Mouse (Mus musculus) G1E (cell line): ENCODE measurements around the gene Foxk2. TPM values are rescaled to one million over a fixed set of nuclear protein-coding genes. Genes with fewer than 3 reads are reported as not detected.

Experiments used
- ATAC-seq: 2 replicates; pipeline ENCODE4 v1.8.0; 2016; ENCODE audit warnings: mild to moderate bottlenecking; ENCODE audit not compliant: insufficient number of reproducible peaks, poor library complexity, low FRiP score, severe bottlenecking; ENCODE audit errors: extremely low read depth
- DNase-seq: peaks from one replicate; pipeline ENCODE4 v3.0.0; 2012; ENCODE audit warnings: low spot score
- H3K27me3 ChIP-seq: 2 replicates; pipeline ENCODE4 v1.6.1; 2012; ENCODE audit warnings: mild to moderate bottlenecking, low read length, inconsistent platforms; ENCODE audit not compliant: insufficient read depth
- H3K36me3 ChIP-seq: replicated peaks from 2 replicates; pipeline ENCODE3; 2012; ENCODE audit warnings: mild to moderate bottlenecking, inconsistent platforms
- H3K4me1 ChIP-seq: 2 replicates; pipeline ENCODE4 v1.6.1; 2012; ENCODE audit warnings: low read depth, low read length, inconsistent platforms, mixed read lengths; ENCODE audit not compliant: insufficient read depth
- H3K4me3 ChIP-seq: 2 replicates; pipeline ENCODE4 v1.5.1; 2012; ENCODE audit warnings: low read depth, mild to moderate bottlenecking, inconsistent platforms, low read length, moderate library complexity, mixed read lengths
- H3K9me3 ChIP-seq: replicated peaks from 2 replicates; pipeline ENCODE4 v1.6.1; 2012; ENCODE audit warnings: inconsistent platforms
- CTCF ChIP-seq: IDR thresholded peaks from 2 replicates; pipeline ENCODE4 v1.5.1; 2012; ENCODE audit warnings: low read depth, low read length, inconsistent platforms, mixed read lengths
- GATA1 ChIP-seq: IDR thresholded peaks from 2 replicates; pipeline ENCODE4 v1.6.1; 2012; ENCODE audit warnings: borderline replicate concordance, low read length, inconsistent platforms, mixed read lengths
- GATA2 ChIP-seq: IDR thresholded peaks from 2 replicates; pipeline ENCODE4 v1.6.1; 2012; ENCODE audit warnings: low read depth, low read length, inconsistent platforms, borderline replicate concordance
- POLR2AphosphoS5 ChIP-seq: IDR thresholded peaks from 2 replicates; pipeline ENCODE4 v1.6.1; 2012; ENCODE audit warnings: low read depth, low read length, inconsistent platforms; ENCODE audit not compliant: insufficient replicate concordance
- TAL1 ChIP-seq: conservative IDR thresholded peaks from 2 replicates; pipeline ENCODE4 v1.6.1; 2012; ENCODE audit warnings: low read depth, low read length, inconsistent platforms, mixed read lengths
- polyA plus RNA-seq: library from polyadenylated mRNA; stranded (reverse); fragments of >175 nt; gene quantifications from 2 replicates; pipeline ENCODE4 v1.2.3, GENCODE M21; 2012
- total RNA-seq, 2 experiments: library from RNA; stranded (forward) in 1 of 2; stranded (reverse) in 1 of 2; fragments of 200-1000 nt in 1 of 2; fragments of >200 nt in 1 of 2; fragmentation: Nextera tagmentation in 1 of 2; gene quantifications; 2 replicates each; pipeline ENCODE4 v1.2.3; 2014 to 2017

Gene Foxk2
- total and polyA plus RNA-seq, 3 experiments = 25.3 to 46.4 (median 37.8) TPM

DNA sequence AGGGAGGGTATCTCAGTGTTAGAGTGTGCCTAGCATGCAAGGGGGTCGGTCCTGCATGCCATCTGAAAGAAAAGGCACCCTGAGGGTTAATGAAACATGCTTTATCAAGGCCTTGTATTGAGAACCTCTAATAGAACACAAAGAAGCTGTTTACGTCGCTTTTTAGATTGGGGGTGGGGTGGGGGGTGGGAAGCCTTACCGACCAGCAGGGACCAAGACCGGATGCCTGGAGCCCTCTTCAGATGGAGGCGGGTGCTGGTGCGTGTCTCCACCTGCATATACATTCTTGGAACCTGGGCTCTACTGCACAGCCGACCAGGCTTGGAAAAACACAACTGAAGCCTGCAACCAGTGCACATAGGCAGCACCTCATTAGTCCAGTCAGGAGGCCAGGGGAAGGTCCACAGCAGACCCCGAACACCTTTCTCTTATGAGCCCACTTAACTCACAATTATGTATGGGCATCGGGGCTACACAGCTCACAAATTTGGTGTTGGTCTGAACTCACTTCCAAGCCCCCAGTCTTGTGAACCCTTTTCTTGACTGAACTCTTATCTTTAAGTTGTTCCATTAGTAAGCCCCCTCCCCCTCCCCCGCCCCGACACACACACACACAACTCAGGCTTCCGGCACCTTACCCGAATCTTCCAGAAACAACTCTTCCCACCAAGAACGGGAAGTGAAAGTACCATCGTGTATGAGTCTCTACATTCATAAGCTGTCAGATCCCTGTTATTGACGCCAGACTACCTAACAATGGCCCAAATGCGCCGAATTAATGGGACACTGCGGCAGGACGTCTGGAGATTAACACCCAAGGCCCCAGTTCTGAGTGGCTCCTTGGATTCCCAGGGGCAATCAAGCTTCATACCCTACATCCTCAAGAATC lies 31.4 kb upstream of the Foxk2 start:
- Histone ChIP-seq H3K9me3 (no peaks in the 10 kb centered on the region), H3K4me3 (peak overlapping the region; percentile 81), H3K4me1 (peaks cover 47% of the 10 kb centered on the region), H3K27me3 (no peaks in the 10 kb centered on the region), H3K36me3 (peaks cover 47% of the 10 kb centered on the region)
- TF ChIP-seq GATA2 (no peak), POLR2AphosphoS5 (no peak), CTCF (no peak), TAL1 (no peak), GATA1 (no peak)
- DNase-seq = no peak
- no peak for ATAC-seq

DNA sequence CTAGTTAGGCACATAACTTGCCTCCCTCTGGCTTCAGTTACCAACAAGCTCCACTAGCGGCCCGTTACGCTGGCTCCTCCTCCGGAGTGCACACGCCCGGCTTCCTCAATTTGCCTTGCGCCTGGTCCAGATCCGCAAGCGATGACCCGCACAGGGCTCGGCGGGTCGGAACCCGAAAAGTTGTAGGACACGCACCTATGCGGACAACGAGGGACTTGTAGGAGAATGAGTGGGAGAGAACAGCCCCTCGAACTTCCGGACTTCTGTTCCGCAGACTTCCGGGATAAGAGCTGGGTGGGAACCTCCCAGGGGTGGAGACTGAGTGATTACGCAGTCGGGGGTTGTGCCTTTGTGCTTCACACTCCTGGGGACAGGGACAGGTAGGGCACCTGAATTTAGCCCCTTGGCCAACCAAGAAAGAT lies 30.8 kb upstream of the Foxk2 start, which contains the start of gene Cybc1:
Cybc1 (minus strand) TSS at position 305 of the 422 bp plus-strand sequence.
- H3K9me3 ChIP-seq = no peaks in the 10 kb centered on the region
- H3K27me3 ChIP-seq = no peaks in the 10 kb centered on the region
- peaks cover 47% of the 10 kb centered on the region for H3K4me1 ChIP-seq
- peaks cover 40% of the 10 kb centered on the region for H3K36me3 ChIP-seq
- ATAC-seq (peak; percentile 88), DNase-seq (peak; percentile 88)
- TF ChIP-seq CTCF (no peak), POLR2AphosphoS5 (no peak), TAL1 (no peak), GATA2 (no peak), GATA1 (no peak)
- H3K4me3 ChIP-seq = peak within 1 kb of the TSS; percentile 81

DNA sequence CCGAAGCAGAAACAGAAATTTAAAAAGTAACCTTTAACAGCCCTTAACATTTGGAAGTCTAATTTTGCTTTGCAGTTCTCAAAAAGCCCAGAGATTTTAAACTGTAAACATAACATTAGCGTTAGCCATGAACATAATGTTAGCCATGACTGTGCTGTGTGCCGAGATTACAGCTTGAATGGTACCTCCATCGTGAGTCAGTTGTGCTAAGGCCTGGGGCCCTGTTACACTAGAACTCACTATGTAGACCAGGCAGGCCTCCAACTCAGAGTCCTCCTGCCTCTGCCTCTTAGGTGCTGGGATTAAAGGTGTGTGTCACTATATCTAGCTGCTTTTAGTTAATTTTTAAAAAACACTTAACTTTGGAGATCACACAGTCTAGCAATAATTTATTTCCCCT lies 28.6 kb upstream of the Foxk2 start:
- ATAC-seq (no peak), DNase-seq (no peak)
- no peak for TF ChIP-seq GATA2
- TF ChIP-seq TAL1 = no peak
- no peak for TF ChIP-seq GATA1
- no peak for TF ChIP-seq CTCF
- TF ChIP-seq POLR2AphosphoS5 = no peak
- Histone ChIP-seq H3K4me3 (no peak overlapping the region), H3K27me3 (no peaks in the 10 kb centered on the region), H3K4me1 (peaks cover 58% of the 10 kb centered on the region), H3K9me3 (no peaks in the 10 kb centered on the region), H3K36me3 (peaks cover 19% of the 10 kb centered on the region)

DNA sequence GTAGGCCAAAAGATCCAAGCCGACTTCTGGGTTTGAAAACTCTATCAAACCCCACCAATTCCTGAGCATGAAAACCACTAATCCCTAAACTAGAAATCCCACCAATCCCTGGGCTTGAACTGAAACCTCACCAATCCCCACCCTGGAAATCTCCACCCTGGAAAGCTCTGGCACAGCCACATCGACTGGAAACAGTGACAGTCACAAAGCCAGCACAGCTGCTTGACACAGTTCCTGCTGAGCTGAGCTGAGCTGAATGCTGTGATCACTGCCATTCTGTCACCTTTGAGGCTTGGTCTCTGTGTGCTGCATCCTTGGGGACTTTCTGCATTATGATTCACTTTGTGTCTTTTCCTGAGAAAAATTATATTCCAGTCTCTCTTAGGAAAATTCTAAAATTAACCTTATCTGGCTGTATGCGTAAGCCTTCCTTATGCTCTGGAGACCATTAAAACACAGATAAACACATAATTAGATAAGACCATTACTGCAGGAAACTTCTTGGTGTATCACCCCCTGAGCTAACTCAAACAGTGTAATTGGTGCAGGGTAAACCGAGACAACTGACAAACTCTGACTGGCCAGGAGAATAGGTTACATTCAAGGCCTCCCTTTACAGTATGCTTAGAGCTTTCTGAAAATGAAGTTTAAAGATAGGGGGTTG lies 28.0 kb upstream of the Foxk2 start:
- ATAC-seq = no peak
- Histone ChIP-seq H3K4me3 (no peak overlapping the region), H3K36me3 (peaks cover 13% of the 10 kb centered on the region), H3K9me3 (no peaks in the 10 kb centered on the region), H3K27me3 (no peaks in the 10 kb centered on the region), H3K4me1 (peaks cover 60% of the 10 kb centered on the region)
- TF ChIP-seq POLR2AphosphoS5 (no peak), GATA2 (no peak), TAL1 (no peak), CTCF (no peak), GATA1 (no peak)
- DNase-seq = no peak

DNA sequence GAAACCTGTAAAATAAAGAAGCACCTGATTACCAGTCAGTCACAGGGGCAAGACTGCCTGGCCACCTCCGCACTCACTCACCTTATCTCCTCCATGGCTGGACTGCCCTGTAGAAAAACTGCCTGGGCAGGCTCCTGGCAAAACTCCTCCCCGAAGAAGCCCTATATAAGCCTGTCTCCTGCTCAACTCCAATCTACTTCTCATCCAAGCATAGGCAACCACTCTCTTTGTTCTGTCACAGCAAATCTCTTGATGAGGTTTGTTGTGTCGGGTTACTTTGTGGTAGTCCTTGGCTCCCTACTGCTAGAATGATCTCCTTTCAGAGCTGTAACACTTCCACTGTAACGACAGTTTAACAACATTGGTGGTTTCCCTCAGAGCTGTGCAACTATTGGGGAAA lies 27.1 kb upstream of the Foxk2 start:
- ATAC-seq (no peak), DNase-seq (no peak)
- no peak overlapping the region for H3K4me3 ChIP-seq
- no peaks in the 10 kb centered on the region for H3K27me3 ChIP-seq
- peaks cover 4% of the 10 kb centered on the region for H3K36me3 ChIP-seq
- H3K9me3 ChIP-seq = no peaks in the 10 kb centered on the region
- H3K4me1 ChIP-seq = peaks cover 52% of the 10 kb centered on the region
- TF ChIP-seq GATA1 (no peak), GATA2 (no peak), CTCF (no peak), POLR2AphosphoS5 (no peak), TAL1 (no peak)
